Mouse (Mus musculus) left cerebral cortex, adult 18-20 months (tissue): ENCODE results near the gene Lhx8. TPM values are rescaled to one million over a fixed set of nuclear protein-coding genes. Genes with fewer than 3 reads are reported as not detected.

Source experiments
- DNase-seq, 2 experiments: peaks; one replicate each; pipeline ENCODE4 v3.0.0; 2021 to 2022; ENCODE audit warnings: low spot score in 2 of 2, mixed read lengths in 1 of 2
- total RNA-seq, 2 experiments: library from RNA; stranded (reverse); gene quantifications; 2 replicates each; pipeline ENCODE4 v1.2.3; 2021

Lhx8 gene
- total RNA-seq, 2 experiments from 2014 or later, result 1.1 TPM

- no peak for DNase-seq
Observed at GRCm38 (mm10) chr3:154257312-154257711, 73.1 kb downstream of the Lhx8 start.
